Mouse (Mus musculus): ENCODE data around the gene Zfp345.
"Not testable (repeated sequence)": the region's sequence is repeated elsewhere in the genome, so short reads cannot be mapped to it uniquely, and the experiment has no call there.

The Zfp345 gene

DNA sequence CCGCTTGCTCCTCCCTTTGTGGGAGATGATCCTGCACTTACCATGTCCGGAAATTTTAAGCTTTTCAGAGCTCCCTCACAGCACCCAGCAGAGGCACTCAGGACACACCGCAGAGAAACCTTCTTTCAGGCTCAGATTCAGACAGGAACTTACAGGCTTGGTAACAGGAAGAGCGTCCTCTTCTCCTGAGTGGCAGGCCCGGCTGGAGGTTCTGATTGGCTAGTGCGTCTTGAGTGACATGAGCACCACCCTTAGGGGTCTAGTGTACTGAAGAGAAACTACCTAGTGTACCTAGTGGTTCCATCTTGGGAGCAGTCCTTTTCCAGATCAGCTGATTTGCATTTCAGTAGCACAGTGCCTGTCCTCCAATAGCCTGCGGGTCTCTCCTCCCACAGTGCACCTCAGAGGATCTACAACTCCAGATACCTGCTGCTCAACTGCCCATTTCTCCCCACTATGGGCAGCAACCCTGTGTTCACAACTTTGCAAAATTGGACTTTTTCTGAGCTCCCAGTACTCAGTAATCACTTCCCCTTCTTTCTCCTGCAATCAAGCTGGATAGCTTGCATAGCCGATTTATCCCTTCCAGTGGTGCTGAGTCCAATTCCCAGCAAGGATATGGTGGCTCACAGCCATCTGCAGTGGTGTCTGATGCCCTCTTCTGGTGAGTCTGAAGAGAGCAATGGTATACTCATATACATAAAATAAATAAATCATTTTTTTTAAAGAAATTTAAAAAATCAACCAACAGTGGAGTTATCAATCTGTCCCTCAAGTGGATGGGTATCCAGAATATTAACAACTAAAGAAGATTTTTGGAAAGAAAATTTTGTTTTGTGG is at the start of gene Zfp345:
Gene Zfp345, minus strand, starts transcription at position 153 of the 840 bp plus-strand sequence.
- DNase-seq: peak in 1 of 2 experiments; percentile 9

GRCm38 (mm10) chr2:150525703-150526207 is 40.9 kb upstream of the Zfp345 start:
- DNase-seq: no peak

DNA sequence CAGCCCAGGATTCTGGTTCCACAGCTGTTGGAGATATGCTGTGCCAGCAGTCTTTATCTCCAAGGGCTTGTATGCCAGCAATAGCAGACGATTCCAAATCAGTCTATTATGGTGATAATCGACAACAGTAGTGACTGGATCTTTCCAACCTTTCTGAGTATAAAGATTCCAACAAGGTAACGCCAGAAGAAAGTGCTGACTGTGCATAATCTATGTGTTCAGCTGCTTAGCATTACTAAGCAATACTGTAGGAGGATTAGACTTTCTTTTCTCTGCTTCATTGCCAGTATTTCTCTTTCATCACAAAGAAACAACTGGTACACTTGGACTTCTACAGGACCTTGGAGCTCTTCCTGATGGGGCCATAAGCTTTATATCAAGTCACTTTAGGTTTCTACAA is 27.9 kb upstream of the Zfp345 start:
- no peak for DNase-seq

DNA sequence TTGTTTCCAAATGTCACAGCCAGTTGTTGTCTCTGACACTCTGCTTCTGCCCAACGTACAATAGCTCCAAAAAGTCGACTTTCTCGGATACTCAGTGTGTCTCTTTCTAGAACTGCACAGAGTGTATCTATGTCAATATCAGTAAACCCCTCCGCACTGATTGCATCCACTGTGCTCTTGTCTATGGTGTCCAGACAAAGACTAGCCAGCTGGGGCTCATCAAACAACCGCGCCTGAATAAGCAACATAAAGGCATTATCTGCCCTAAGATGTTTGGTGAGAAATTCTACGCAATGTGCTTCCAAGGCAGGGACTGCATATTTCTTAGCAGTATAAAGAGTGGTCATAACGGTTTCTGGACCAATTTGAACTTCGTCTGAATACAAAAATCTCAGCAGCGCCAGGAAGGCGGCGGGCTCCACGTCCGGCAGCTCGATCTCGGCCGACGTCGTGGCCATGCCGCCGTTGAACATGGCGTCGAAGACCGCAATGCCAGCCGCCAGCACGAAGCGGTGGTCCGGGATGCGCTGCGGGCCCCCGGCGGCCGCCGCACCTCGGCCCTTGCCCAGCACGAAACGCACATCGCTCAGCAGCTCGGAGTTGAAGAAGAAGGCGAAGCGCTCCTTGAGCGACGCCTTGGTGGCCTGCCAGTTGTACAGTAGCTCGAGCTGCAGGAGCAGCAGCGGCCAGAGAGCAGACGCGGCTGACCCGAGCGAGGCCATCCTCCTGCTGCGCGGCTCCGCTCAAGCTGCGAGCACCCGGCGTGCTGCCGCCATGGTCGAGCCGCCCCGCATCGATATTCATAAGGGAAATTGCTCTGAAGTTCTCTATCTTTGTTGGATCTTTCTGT is 15.5 kb upstream of the Zfp345 start:
- not testable (repeated sequence) for DNase-seq

- DNase-seq: no peak
Observed at GRCm38 (mm10) chr2:150493031-150493430, 8.1 kb upstream of the Zfp345 start.

DNA sequence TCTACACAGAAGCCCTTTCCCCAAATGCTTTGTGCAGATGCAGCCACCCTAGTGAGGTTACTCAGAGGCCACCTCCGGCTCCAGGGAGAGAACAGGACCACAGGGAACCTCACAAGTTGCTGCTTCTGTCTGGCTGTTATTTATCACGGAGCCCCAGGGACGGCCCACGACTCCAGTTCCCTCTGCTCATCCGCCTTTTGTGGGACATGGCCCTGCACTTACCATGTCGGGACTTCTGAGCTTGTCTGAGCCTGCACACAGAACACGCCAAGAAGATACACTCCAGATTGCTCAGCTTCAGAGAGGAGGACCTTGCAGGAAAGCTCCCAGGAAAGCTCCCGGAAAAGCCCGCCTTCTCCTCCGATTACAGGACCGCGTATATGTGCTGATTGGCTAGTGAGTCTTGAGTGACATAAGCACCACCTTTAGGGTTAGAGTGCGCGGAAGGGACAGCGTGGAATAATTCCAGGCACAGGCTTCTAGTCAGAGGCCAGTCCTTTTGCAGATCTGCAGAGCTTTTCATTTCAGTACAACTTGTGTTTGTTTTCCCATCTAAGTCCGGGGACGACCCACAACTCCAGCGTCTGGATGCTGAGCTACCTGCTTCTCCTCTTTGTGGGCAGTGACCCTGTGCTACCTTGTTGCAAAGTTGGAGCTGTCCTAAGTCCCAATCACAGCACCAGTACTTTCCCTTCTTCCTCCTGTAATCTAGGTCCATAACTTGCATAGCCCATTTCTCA is 33.5 kb downstream of the Zfp345 start, which contains the start of gene Zfp442:
Gene Zfp442, minus strand, starts transcription at position 307 of the 740 bp plus-strand sequence.
- DNase-seq: peak; percentile 13 to 25

- DNase-seq: not testable (repeated sequence)
Observed at GRCm38 (mm10) chr2:150439084-150439483, 45.8 kb downstream of the Zfp345 start.
